ENCODE assay signal across 21 mouse cellular contexts in genomic region chr10:18709836-18710235, GRCm38 (mm10). TPM values are rescaled to one million over a fixed set of nuclear protein-coding genes. Genes with fewer than 3 reads are reported as not detected.
A peak's percentile ranks its signal among the peaks of the same experiment; 100 is the strongest.
DNase-seq lines count a peak whose midpoint lies in the region; ATAC-seq and TF ChIP-seq lines count a peak whose summit lies in the region.
"Had no signal": no experiment of that assay in that cellular context is flagged by ENCODE, and none has a peak within 500 bp of the region (broad histone marks: within the 10 kb centered on the region; RNA-seq: fewer than 3 reads in every experiment).

No protein-coding gene starts in this region.

- DNase-seq in cerebellum, adult 11-12 months, result peak; percentile 34
- DNase-seq in cerebellum, adult 11 months, result no peak
- peak; percentile 50 to 52 for DNase-seq in cerebellum, postnatal 10 days
- no peak for DNase-seq in layer of hippocampus, adult 2 months (ENCODE audit: low spot score in 2 of 2)
- no peak for DNase-seq in layer of hippocampus, adult 9-11 months
- DNase-seq: adrenal gland, adult 8-10 months; adrenal gland, postnatal 14 days; adrenal gland, postnatal 36 days; B cell, adult 2 months; embryo, embryonic 11 days had no signal

- TF ChIP-seq CTCF in layer of hippocampus, adult 2 months (conservative IDR thresholded peaks at IDR 0.05), result no peak

- no peak overlapping the region for H3K4me3 ChIP-seq in layer of hippocampus, adult 2 months
- H3K4me3 ChIP-seq: embryonic facial prominence, embryonic 13.5 days; embryonic facial prominence, embryonic 15.5 days; erythroblast, embryonic 14.5 days; forebrain, embryonic 10.5 days; forebrain, embryonic 12.5 days had no signal

- peak overlapping the region; percentile 80; the same call in 1 of the 2 replicates for H3K27ac ChIP-seq in layer of hippocampus, adult 2 months
- H3K27ac ChIP-seq: embryonic facial prominence, embryonic 13.5 days; embryonic facial prominence, embryonic 15.5 days; forebrain, embryonic 10.5 days; forebrain, embryonic 12.5 days had no signal

- no peak; the same call in 1 of the 2 replicates for ATAC-seq in cerebellum, adult (ENCODE audit: insufficient number of reproducible peaks, low FRiP score, low TSS enrichment)
- ATAC-seq: activated CD4-positive, CD25-positive, alpha-beta regulatory T cell, adult 4 months; CD4-positive, CD25-positive, alpha-beta regulatory T cell, adult 4 months; forebrain, embryonic 14.5 days; forebrain, embryonic 16.5 days; Patski had no signal

RNA-seq across cellular contexts. Expression of gene Arfgef3, which starts 33.9 kb away (rescaled TPM):
- total RNA-seq in layer of hippocampus, adult 2 months (2021), result 10 to 100 TPM; 86.1 to 87.7 TPM

Comparison
In these comparisons a context has a peak if more than half of its experiments do, and no peak if none do; other contexts are left out.
1. DNase-seq: peak in cerebellum, adult 11-12 months (single experiment) and cerebellum, postnatal 10 days (2 of 2); none in cerebellum, adult 11 months (single experiment), layer of hippocampus, adult 2 months (0 of 2) and layer of hippocampus, adult 9-11 months (single experiment).